Mouse (Mus musculus) adrenal gland, postnatal 36 days (tissue): Measurements from ENCODE around the gene Slc38a10. TPM values are rescaled to one million over a fixed set of nuclear protein-coding genes. Genes with fewer than 3 reads are reported as not detected.

Experiments
- DNase-seq, 2 experiments: peaks; one replicate each; pipeline ENCODE4 v3.0.0; 2021; ENCODE audit warnings: mixed read lengths in 1 of 2
- total RNA-seq, 2 experiments: library from RNA; stranded (reverse); gene quantifications; 2 replicates each; pipeline ENCODE4 v1.2.3; 2021

Slc38a10 gene
- total RNA-seq, 2 experiments from 2014 or later: 156 to 163 TPM

DNA sequence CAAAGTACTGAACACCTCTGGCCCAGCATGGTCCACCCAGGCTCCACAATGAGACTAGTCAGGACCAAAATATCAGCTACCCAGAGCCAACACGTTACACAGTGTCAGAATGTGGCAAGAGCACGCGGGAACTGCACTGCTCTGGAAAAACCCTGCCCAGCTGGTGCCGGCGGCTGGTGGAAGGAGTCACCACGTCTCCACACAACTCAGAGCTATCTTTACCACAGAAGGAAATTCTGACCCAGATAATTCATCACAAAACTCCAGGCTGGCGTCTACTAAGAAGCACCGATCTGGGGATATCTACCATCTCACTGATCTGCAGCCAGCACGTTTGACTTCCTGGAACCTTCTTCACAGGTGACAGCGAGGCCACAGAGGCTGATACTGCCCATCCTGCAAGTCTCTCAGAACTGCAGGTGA lies 11.8 kb downstream of the Slc38a10 start:
- no peak for DNase-seq

DNA sequence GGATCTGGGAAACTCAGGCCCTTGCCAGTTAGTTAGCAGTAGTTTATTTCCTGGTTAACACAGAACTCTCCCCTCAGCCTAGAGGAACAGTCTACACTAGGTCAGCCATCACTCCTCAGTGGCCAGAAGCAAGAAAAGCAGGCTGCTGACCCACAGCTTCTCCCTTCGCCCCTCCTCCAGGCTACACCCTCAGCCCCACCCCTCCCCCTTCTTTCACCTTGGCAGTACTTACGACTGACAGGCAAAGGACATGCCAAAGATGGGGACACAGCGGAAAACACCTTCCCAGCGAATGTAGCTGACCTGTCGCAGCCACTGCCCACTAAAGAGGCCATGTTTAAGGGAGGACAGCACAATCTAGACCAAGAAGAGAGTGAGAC lies 13.5 kb downstream of the Slc38a10 start:
- DNase-seq: no peak

DNA sequence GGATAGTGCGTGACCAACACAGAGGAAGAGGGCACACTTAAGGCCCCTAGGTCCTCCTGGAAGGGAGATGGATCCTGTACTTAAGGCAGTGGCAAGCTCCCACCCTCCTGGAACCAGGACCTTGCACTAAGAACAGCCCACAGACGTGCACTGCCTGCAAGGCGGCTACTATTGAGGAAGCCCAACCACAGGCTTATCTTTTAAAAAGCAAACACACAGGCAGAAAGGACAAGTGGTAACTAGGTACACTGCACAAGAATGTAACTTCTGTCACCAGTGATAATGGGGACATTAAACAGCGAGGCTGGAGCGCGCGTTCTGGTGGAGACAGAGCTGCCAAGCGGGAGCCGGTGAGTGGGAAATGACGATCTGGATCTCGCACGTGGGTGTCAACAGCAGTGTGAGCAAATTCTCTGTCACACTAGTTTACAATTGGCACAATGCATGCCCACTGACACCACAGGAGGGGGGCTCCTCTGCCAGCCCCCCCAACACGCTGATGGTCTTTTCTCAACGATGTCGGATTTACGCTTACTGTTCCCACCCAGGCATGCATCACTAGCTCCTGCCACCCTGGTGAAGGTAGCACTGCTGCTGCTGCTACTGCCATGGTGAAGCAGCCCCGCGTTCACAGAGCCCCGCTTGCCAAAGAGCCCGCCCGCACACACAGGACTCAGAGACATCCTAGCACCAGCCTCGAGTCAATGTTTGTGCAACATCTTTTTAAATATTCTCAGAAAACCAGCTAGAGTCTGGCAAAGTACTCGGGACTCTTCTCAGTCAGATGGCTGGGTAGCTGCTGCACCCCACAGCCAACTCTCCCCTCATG lies 14.1 kb downstream of the Slc38a10 start:
- no peak for DNase-seq

DNA sequence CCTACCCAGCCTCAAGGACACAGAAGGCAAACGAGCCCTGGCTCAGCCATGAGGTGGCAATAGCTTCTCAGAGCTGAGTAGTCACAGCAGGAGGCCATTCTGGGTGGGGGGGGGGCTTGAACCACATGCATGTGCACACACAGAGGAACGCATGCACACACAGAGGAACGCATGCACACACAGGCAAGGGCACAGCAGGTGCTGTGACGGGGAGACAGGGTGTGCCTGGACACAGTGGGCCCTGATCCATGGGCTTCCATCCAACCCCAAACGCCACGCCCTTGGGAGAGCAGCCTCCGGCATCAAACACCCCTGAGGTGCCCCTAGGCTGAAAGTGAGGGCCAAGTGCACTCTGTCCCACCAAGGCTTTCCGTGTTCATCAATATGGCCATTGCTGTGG lies 15.0 kb downstream of the Slc38a10 start:
- DNase-seq: no peak

DNA sequence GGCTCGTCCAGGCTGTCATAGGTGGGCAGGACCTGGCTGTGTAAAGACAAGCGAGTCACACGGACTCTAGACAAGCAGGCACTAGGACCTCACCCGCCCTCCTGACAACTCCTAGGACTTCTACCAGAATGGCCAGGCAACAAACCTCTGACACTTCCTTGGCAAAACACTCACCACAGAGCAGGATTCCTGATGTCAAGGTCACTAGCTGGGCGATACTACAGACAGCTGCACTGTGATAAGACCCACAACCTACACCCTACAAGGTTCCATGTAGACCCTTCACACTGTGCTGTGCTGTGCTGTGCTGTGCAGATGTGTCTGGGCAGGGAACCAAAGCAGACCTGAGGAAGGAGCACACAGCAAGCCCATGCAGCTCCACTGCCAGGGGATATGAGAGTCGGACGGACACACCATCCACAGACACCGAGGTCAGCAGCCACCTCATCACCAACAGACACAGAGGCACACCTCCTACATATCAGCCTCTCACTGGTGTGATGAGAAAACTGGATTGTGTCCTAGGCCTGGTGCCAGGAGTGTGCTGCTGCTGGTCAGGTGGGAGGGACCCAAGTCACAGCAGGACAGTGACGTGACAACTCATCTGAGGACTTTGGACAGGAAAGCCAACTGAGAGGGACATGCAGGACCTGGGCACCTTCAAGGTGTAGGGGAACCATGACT lies 16.2 kb downstream of the Slc38a10 start:
- DNase-seq: peak in 1 of 2 experiments; percentile 38

DNA sequence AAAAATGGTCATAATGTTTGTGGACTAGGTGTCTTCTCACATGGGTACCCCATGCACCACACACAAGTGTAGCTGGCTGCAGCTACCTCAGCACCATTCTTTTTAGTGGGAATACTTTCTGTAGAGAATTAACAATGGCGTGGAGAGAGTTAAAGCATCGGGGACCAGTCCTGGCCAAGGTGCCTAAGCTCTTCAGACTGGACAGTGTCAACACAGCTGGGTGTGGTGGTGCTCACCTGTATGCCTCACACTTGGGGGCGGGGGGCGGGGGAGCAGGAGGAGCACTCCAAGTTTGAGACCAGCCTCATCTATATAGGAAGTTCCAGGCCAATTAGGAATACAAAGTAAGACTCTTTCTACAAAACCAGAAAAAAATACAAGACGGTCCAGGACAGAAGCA lies 17.0 kb downstream of the Slc38a10 start:
- DNase-seq: no peak

DNA sequence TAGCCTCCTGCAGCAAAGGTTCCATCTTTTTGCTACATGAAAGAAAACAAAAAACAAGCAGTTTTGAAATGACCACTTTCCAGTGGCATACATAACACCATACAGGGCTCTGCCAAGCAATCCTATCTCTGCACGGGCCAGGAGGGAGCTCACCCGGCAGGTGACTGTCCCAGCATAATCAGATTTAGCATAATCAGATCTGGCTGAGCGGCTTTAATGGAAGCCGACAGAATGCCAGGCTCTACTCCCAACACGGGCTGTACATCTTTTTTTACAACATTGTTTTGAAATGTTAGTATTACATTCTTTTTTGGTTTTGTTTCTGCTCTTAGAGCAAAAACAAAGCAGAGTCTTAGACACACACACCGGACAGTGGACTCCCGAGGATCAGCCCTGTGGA lies 21.9 kb downstream of the Slc38a10 start:
- DNase-seq: no peak

DNA sequence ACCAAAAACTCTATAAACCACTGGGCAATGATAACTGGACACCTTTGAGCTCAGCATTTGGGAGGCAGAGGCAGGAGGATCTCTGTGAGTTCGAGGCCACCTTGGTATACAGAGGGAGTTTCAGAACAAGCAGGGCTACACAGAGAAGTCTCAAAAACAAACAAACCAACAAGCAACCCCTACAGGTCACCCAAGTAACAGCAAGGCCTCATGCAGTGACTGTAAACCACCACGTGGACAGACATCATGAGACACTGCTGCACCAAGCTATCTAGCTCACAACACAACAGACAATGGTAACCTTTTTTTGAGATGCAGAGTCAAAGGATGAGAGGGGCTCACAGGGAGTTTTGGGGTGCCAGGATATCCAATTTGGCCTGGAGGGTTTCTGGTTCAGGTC lies 24.3 kb downstream of the Slc38a10 start:
- no peak for DNase-seq

DNA sequence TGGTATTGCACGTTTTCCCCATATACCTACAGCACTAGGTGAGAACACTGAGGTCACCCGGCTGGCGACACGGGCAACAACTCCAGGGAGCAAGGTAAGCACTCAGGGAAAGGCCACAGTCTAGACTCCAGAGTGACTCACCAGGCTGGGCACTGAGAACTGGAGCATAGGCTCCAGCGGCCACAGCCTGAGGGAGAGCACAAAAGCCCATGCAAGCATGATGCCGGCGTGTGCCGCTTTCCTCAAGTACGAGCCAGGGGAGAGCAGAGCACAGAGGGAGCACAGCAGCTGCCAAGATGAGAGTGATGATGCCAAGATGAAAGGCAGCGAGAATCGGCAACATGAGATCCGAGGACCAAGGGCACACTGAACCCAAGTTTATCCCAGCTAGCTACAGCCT lies 29.0 kb downstream of the Slc38a10 start:
- peak; percentile 67 to 68 for DNase-seq

DNA sequence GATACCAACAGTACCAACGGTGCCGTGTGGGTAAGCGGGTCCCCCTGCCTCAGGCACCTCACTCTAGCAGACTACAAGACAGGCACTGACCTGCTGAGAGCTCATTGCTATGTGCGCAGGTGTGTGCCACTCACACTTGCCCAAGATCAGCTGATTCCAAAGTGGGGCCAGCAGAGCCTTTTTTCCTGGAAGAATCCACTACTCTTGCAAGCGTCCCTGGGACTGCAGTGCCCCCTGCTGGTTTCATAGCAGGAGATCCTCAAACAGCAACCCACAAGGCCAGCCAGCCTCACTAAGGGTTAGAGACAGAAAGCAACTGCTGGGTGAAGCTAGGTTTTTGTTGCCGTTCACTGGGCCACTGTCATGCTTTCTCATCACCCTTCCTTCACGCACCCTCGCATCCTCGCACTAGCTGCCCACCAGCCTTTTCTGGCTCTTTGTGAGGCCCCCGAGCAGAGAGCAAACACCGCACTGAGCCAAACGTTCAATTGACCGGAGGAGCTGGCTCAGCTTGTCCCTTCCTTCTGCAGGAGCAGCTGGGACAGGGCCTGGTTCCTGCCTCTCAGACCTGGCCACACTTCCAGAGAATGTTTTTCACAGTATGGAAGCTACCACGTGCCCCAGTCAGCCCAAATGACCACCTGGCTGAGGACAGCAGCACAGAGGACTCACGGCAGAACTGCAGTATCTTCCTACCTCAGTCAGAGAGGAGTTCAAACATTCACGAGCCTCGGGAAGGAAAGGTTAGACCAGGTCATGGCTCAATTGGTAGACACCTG lies 30.3 kb downstream of the Slc38a10 start:
- peak; percentile 83 to 86 for DNase-seq

DNA sequence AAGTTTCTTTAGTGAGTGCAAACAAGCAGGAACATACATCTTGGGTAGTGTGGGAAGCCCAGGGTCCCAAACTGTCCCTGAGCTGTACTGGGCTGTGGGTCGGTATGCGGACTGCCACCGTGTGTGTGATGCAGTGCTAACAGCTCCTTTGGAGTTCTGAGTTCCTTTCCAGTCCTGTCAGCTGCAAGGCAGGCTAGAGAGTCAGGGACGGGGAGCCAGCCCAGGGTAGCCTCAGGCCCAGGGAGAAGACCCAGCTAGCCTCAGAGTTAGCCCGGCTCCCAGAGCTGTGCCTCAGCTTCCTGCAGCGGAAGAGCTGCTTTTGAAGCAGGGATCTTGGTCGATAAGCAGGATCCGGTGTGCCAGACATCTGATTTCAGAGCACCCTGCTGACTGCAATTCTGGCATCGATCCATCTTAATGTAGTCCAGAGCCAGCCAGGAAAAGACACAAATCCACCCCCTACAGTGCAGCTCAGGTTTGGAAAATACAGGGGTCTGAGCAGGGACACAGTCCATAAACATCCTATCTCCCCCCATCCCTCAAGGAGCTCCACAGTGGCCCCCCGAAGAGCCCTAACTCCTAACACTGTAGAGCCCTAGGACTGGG lies 31.1 kb downstream of the Slc38a10 start:
- DNase-seq: no peak

DNA sequence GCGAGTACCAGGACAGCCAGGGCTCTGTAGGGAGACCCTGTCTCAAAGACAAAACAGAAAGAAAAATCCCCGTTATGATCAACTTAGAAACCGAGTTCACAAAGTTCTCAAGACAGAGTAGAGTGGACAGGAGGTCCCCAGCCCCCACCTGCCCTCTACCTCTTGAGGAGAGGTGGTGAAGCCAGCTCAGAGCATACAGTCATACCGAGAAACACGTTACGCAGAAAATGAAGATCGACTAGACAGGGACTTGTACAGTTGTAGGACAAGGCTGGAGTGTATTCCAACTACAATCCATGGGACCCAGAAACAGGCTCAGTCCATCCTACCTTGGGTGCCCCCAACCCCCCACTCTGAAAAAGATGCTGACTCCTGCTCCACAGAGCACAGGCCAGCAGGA lies 32.0 kb downstream of the Slc38a10 start:
- DNase-seq: no peak

DNA sequence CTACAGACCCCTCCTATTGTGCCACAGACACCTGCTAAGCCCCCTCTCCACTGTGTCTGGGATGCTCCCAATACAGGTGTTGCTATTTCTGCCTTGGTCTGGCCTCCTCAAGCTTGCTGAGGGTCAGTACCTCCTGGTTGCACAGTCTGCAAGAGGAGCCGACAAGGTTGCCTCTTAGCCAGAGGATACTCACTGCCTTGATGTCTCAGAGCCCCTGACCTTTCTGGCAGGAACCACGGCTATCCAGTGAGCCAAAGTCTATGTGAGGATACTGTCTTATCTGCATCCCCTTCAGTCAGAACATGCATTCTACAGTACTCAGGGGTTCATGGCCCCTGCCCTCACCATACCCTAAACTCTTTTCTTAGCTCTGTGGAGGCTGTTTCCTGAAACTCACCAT lies 33.5 kb downstream of the Slc38a10 start:
- peak in 1 of 2 experiments; percentile 59 for DNase-seq

DNA sequence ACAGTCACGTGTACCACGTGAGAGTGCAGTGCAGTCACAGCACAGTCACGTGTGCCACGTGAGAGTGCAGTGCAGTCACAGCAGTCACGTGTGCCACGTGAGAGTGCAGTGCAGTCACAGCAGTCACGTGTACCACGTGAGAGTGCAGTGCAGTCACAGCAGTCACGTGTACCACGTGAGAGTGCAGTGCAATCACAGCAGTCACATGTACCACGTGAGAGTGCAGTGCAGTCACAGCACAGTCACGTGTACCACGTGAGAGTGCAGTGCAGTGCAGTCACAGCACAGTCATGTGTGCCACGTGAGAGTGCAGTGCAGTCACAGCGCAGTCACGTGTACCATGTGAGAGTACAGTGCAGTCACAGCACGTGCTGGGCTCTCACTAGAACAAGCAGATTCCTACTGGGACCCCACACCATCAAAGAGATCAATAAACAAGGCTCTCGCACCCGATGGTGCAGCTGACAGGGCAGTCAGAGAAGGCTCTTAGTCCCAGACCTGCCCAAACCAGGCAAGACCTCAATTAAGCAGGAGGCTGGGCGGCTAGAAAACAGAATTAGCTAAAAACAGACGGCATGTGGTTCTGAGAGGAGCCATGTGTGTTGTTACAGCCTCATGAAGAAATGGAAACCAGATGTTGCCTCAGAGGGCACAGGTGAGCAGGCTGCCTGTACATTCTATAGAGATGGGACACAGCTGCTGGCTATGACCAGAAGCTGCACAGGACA lies 36.5 kb downstream of the Slc38a10 start:
- no peak for DNase-seq

DNA sequence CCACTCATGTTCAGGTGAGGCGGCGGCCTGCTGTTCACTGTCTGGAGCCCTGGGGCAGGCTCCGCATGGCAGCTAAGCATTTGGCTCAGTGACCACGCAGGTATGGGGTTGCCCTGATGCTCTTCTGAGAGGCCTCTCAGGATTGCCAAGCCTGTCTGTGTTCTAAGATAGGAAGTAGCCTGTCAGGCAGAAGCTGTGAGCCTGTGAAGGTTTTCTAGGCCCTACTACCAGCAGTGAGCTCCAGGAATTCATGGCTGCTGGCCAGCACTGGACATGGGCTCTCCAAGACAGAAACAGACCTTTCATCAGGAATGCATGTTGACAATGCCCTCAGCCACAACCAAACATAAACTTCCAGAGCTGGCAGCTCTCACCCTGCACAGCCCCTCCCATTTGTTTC lies 39.0 kb downstream of the Slc38a10 start:
- no peak for DNase-seq

DNA sequence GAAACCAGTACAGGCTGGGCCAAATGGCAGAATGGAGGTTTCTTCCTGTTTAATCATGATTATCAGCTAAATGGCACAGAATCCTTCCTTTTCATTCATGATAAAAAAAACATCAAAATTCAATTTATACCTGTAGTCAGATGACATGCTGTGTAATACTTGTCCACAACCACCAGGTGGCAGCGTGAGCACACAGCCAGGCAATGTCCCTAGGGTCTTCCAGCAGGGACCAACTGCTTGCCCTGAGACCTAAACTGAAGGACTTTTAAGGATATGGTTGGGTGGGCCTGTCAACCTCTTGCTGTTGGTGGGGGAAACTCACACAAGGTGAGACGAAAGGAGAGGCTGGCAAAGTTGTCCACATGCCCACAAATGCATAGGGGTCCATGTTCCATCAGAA lies 40.1 kb downstream of the Slc38a10 start:
- DNase-seq: peak; percentile 57 to 73

DNA sequence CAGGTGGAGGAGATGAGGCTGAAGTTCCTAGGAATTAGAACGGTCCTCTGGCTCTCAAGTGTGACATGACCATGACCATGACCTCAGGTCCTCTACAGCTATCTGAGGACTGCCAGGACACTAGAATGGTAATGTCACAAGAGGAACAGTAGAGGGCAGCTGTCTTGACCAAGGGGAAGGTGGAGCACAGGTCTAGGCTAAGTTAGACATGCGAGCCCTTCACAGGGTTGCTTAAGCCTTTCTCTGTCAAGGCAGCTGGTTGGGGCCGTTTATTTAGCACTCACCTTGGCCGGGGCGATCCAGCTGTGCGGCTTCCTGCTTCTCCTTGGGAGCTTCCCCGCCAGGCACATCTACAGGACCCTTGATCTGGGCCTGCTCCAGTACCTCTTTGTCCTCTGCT lies 40.6 kb downstream of the Slc38a10 start:
- no peak for DNase-seq

DNA sequence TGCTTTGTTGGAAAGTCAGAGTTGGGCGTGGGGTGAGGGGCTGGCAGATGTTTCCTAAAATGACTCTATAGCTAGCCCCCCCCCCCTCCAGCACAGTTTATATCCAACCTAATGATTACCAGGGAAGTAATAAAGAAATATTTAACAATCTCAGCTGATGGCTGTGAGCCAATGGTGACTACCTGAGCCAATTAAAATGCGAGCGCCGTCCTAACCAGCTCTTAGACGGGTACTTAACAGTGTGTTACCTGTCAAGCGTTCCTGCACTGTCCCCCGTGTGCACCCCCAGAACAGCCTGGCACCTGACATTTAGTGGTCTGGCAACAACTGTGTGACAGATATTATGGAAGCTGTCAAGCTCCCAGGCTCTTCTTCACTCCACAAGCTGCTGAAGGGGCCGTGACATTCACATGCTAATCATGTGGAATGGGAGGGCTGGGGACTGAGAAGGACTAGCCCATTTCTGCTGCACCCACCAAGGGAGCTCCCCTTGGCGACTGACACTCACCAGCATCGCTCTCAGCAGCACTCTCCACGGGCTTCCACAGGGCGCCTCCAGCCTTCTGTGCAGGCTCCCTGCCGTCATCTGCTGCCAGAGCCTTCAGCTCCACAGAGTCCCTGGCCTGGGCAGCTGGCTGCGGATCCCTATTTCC lies 41.5 kb downstream of the Slc38a10 start:
- DNase-seq: no peak

DNA sequence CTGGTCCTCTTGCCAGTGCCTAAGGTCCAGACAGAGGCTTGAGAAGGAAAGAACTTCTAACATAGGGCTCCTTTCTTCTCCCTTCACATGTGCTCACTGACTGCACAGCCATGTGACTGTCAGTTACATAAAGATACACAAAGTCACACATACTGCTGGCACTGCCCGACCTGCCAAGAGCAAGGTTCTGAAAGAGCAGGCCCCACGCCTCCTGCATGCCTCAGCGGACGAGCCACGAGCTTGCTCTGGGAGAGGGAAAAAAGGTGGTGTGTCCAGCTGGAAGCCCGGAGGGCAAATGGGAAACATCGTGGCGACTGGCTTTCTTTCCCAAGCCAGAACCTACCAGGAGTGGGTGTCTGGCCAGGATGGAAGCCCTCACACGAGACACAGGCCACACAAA lies 43.4 kb downstream of the Slc38a10 start:
- no peak for DNase-seq

DNA sequence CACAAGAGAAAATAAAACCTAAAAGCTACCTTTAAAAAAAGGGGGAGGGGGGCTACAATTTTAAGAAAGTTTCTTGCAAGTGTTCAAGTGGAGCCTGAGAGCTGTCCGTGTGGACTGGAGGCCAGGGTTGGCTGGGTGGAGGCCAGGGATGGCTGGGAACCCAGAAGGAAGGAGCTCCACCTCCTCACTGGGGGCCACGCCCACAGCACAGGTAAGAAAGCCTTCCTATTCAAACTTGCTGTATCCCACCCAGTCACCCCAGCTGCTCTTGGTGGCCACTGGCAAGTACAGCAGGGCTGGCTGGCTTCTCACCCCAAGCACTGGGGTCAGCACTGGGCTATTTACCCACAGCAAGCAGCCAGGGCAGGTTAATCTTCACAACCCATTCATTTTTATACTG lies 44.1 kb downstream of the Slc38a10 start:
- no peak for DNase-seq

DNA sequence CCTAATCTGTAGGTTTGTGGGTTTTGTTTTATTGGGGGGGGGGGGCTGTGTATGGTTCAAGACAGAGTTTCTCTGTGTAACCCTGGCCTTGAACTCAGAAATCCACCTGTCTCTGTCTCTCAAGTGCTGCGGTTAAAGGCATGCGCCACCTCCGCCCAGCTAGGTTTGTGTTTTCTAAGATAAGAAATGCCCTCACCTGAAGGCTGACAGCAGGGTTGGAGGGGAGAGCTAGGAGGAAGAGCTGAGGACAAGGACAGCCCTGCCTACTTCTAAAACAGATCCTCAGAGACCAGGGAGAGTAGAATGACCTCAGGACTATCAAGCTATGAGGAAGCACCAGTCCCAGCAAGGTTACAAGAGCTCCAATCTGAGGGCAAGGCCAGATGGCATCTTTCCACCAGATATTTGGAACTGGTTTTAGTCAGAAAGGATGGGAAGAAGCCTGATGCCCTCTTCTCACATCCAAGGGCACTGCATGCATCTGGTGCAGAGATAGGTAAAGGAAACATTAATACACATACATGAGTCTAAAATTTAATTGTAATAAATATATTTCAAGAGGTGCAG lies 47.6 kb downstream of the Slc38a10 start:
- DNase-seq: peak; percentile 33 to 52
